Mouse (Mus musculus): Measurements from ENCODE around the gene Vgll4. TPM values are rescaled to one million over a fixed set of nuclear protein-coding genes. Genes with fewer than 3 reads are reported as not detected.

Gene Vgll4
- total RNA-seq, 2 experiments from 2014 or later, result 57.6 to 59.9 TPM

DNA sequence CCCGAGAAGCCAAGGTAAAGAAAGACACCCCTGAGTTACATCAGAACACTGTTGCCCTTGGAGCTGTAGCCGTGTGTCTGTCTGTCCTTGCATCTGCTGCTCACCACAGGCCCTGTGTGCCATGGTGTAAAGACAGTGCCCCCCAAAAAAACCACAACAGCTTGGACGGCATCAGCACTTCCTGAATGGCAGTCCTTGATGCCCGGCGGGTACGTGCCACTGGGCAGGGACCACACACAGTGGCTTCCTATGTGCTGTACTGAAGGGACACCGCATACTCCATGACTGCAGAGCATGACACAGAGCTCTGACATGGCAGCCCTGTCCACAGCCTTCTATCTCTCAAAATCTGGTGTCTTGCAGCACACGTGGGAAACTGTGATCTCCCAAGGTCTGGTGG is 120.0 kb downstream of the Vgll4 start:
- no peak for DNase-seq (ENCODE audit: low spot score in 2 of 2)

DNA sequence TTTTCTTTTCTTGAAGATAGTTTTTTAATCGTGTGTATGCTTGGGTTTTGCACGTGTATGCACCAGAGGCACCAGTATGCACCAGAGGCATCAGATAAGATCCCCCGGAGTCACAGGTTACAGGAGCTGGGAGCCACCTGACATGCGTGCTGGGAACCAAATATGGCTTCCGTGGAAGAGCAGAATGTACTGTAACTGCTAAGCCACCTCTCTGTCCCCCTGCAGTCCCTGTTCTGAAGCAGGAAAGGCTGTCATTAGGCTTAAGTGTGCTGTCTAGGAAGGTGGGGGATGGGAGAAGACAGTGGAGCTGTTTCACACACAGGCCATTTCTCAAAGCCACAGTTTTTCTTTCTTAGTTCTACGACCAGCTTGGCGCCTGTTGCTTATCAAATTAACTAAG is 121.0 kb downstream of the Vgll4 start:
- DNase-seq (ENCODE audit: low spot score in 2 of 2), result no peak

DNA sequence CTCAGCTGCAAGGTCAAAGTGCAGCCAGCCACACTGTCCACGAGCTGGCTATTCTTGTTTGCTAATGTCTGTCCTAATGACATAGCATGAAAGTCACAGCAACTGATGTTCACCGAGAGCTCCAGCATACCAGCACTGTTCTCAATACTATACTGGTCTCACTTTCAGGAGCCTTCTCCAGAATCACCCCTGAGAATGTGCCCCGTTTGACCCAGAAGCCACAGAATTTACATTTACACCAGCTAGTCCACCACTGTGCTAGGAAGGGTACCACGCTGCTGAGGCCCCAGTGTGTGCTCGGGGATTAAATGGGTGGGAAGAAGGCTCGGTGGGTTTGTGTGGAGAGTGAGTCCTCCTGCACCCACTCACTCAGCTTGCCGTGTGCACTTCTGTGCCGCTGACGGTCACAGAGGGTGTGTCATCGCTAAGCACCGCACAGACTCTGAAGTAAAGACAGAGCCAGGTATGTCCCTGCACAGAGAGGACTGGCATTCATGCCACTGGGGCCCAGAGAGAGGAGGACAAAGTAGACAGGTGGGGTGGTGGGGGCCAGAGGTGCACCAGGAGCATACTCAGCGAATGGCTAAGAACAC is 122.1 kb downstream of the Vgll4 start:
- DNase-seq (ENCODE audit: low spot score in 2 of 2), result no peak

DNA sequence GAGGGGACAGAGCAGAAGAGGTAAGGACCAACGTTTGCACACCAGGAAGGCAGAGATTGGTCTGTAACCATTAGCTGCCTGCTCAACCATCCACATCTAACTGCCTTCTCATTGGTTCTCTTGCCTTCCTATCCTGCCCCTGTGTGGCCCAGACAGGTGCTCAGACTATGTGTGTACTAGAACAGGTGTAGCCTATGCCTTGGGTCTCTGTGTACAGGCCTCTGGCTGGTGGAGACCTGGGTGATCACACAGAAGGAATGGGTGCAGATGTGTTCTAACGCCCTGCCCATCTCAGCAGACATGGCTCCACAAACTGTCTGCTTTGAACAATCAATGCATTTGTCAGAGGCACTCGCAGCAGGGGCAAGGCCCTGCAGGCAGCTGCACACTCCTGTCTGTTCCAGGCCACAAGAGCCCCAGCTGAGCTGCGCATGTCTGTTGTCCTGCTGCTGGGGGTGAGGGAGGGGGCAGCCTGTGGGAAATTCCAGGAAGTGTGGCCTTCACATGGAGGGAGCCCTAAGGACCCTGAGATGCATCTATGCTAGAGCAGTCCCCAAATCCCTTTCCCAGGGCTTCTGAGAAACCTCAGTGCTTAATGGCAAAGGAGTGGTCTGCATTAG is 123.5 kb downstream of the Vgll4 start:
- no peak for DNase-seq (ENCODE audit: low spot score in 2 of 2)

DNA sequence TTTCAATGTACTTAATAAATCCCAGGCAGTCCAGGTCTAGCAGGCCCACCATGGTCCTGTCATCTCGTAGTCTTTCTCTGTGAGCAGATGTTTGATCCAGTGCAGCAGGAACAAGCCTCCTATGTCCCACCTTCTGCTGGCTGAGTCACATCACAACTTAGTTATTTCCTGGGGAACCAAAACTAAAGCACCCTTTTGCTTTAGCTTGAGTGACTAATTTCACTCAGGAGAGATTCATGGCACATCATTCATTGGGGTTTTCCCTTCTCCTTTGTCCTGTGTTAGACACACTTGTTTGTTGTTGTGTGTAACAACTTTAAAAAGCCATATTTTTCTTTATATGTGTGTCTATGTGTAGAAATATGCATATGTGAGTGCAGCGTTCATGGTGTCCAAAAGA is 126.9 kb downstream of the Vgll4 start:
- DNase-seq (ENCODE audit: low spot score in 2 of 2), result no peak

DNA sequence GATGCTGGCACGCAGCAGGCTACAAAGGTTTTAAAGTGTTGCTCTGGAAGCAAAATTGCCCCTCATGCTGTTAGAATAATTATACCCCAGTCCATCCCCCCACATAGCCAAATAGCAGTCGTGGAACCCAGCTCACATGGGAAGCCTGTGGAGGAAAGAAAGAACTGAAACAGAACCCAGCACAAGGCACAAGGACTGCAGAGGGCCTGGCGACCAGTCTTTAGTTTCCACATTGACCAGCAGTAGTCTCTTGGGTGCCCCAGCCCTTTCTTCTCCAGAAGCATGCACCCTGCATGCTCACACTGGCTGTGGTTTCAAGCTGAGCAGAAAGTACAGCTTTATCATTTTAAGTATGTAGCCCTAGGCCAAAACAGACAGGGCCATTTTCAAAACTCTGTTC is 127.7 kb downstream of the Vgll4 start:
- no peak for DNase-seq (ENCODE audit: low spot score in 2 of 2)

DNA sequence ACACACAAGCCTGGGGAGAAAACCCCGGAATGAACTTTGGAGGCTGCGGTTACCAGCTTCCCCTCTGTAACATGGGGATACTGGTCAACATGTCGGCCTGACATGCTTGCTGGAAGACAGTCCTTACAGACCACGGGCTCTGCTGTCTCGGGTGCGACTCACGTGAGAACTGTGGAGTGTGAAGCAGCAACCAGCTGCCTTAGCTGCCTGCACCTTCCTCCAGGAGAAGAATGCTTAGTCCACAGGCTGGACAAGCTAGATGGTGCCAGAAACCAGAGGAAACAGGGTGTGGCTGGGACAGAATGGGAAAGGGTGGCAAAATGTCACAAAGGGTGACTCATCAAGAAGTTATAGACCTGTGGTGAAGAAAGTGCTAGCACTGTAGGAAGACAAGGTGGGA is 129.8 kb downstream of the Vgll4 start:
- DNase-seq (ENCODE audit: low spot score in 2 of 2), result no peak

DNA sequence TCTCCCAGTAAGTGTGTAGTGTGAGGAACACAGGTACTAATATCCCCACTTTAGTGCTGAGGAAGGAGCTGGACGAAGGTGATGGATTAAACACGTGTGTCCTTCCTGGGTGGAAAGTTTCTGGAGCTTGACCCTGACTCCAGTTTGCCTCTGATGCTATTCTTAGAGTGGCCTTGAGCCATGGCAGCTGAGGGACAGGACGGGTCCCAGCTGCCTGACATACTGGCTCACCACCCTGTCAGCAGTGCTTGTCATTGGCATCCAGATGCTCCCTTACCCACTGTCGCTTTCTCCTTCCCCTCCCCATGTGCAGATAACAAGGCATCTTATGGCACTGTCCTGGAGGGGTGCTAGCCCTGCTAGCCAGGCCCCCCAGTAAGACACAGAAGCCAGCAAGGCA is 130.9 kb downstream of the Vgll4 start:
- DNase-seq (ENCODE audit: low spot score in 2 of 2), result no peak

DNA sequence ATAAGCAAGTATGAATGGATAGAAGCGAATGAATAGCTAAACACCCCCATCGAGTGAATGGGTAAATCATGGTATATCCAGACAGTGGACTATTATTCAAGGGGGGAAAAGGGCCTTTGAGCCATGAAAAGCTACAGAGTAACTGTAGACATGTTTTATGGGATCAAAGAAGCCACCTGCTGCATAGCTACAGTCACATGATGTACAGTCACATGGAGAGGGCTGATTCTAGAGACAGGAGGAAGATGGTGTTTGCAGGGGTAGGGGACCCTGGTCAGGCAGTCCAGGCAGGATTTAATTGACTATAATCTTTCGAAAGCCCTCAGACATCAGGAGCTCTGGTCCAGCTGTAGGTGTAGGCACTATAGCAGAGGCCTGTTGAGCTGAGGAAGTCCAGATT is 133.4 kb downstream of the Vgll4 start:
- DNase-seq (ENCODE audit: low spot score in 2 of 2), result no peak

DNA sequence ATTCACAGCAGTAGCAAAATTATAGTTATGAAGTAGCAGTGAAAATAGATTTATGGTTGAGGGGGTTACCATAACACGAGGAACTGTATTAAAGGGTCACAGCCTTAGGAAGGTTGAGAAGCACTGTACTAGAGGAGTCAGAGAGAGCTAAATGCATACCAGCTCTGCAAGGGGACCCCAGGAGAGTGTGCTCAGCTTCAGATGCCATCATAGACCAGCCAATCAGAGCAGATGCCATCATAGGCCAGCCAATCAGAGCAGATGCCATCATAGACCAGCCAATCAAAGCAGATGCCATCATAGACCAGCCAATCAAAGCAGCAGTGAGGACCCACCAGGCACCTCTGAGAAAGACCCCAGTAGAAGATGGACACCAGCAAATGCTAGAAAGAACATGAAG is 134.0 kb downstream of the Vgll4 start:
- no peak for DNase-seq (ENCODE audit: low spot score in 2 of 2)

DNA sequence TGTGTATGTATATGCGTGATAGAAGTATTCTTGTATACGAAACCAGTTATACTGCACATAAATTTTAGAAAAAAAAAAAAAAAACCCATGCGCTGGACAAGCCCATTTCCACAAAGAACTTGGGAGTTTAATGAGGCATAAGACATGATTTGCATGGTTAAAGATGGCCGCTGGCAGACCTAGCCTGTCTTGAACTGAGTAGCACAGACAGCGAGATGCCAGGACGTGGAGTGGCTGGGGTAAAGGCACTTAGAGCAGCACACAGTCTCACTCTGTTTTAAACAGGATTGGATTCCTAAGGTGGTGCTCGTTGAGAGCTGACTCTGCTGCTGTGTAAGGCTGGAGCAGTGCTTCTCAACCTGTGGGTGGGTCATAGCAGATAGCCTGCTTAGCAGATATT is 134.4 kb downstream of the Vgll4 start:
- no peak for DNase-seq (ENCODE audit: low spot score in 2 of 2)

DNA sequence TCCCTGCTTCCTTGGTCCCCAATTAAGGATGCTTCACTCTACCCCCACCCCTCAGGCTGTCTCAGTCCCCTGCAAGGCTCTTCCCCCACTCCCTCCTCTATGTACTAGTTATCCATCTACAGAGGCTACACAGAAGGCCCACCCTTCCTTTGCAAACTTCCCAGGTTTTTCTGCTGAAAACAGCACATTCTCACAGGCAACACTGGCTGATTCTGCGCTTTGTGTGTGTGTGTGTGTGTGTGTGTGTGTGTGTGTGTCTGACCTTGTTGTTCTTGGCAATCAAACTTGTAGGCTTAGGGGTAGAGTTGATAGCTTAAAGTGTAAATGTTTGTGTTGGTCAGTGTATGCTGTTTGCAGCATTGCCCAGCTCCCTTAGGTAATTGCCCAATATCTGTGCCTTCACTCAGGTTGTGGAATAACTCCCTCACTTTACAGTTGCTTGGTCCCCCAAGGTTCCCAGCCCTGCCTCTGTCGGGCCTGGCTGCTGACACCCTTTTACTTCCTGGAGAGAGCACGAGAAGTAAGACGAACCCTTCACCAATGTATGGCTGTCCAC is 135.9 kb downstream of the Vgll4 start:
- no peak for DNase-seq (ENCODE audit: low spot score in 2 of 2)

DNA sequence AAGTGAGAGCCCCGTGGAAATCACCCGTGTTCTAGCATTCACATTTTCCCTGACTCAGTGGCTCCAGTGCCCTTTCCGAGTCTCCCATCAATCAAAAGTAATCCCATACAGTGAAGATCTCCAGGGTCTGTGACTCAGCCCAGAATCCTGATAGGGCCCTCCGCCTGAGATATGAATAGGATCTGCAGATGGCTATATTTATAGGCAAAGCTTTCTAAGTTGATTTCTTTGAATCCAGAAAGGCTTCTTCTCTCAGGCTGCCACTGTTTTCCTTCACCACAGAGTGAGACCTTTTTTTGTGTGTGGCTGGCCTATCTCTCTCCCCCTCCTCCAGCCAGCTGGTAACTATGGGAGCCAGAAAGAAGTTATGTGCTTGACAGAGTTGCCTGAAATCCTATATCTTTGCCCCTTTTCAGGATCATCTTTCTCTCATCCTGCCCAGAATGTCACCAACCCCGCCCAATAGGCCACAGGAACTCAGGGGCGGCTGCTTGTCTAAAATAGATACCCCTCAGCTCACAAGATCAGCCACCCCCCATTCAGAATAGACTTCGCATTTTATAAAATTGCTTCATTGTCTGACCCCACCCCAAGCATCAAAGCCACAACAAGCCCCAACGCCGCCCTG is 136.6 kb downstream of the Vgll4 start:
- DNase-seq (ENCODE audit: low spot score in 2 of 2), result no peak

DNA sequence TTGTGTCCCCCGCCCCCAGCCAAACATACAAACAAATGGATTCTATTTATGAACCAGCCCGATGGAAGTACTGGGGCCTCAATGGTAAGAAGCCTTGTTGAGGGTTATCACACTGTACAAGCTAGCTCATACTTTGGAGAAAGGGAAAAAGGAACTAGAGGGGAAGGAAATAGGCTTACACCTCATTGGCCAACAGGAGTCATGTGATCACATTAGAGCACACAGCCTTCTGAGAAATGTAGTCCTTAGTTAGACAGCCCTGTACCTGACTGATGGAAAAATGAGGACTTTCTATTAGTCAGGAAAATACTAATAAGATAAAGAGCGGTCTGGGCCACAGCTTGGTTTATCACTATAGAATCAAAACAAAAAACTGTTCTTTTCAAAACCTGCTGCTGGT is 138.0 kb downstream of the Vgll4 start:
- DNase-seq (ENCODE audit: low spot score in 2 of 2), result no peak

DNA sequence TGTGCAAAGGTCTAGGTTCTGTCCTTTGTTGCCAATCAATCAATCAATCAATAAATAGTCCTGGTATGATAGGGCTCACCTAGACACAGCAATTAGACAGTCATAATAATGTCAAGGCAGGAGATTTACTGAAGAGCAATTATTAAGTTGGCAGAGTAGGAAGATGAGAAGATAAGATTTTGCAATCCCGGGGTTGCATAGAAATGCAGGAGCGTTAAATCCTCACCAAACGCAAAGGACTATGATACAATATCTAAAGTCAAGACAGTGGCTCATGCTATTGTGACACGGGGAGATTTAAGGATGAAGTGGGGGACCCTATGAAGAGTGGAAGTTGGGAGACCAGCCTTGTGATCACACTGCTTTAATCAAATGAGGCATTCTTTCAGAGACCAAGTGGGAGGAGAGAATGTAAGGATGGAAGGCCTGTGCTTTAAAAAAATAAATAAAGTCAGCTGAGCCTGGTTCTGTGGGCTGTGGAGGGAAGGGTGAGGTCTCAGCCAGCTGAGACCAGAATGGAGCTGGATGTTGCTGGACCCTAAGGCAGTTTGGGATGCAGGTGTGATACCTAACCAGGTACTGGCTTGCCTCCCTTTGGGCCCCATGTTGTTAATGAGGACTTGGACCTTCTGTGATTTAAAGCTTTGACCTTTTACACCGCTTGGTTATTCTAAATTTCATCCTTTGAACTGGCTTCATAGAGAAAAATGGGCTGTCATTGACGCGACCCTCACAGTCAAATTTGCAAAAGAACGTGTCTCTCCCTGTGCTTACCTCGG is 139.9 kb downstream of the Vgll4 start:
- no peak for DNase-seq (ENCODE audit: low spot score in 2 of 2)

DNA sequence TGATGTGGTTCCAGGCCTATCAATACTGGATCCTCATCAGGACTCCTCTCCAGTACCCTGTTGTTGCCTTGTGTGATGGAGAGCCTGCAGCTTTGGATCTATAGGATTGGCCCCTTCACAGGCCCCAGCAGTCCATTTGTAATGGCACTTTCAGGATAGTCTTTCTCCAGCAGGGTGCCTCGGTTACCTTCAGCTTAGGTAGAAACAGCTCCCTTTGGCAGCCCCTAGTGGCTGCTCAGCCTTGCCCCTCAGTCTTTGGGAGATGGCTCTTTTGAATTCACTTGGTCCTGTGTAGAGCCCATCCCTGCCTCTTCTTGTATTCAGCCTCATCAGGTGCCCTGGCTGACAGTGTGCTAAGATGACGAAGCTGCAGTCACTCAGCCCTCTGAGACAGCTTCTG is 142.9 kb downstream of the Vgll4 start:
- DNase-seq (ENCODE audit: low spot score in 2 of 2), result no peak

DNA sequence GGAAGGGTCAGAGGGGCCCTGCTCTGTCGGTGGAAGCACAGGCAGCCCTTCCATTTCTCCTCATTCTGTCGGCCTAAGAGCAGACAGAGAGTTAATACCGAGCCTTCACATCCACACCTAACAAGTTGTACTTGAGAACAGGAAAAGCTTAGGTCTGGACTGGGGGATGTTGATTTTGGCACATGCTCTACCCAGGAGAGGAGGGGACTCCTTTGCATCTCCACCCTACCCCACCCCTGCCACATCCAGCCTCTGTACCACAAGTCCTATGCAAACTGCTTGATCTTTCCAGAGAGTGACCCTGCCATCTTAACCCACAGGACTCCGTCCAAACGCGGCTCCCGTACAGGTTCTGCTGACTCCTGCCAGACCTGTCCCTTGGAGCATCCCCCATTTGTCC is 148.1 kb downstream of the Vgll4 start:
- DNase-seq (ENCODE audit: low spot score in 2 of 2), result no peak

DNA sequence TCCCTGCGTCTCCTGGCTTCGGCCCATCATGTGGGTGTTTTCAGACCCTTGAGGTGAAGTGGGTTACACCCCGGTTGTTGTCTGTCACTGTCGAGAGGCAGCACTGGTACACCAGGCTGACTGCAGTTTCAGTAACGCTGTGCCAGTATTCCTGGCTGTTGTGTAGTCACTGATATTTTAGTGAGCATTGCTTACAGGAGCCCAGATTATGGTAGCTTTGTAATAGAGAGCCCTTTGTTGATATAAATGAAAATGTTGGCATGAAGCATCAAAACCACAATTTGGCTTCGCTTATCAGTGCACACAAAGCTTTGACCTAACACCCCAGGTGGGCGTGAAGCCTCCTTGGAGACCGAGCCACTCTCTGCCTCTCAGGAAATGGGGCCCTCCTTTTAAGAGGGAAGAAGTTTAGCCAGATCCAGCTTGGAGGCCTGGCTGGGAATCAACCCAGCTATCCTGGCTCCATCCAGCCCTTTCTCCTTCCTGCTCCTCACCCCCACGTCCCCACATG is 149.8 kb downstream of the Vgll4 start:
- no peak for DNase-seq (ENCODE audit: low spot score in 2 of 2)

DNA sequence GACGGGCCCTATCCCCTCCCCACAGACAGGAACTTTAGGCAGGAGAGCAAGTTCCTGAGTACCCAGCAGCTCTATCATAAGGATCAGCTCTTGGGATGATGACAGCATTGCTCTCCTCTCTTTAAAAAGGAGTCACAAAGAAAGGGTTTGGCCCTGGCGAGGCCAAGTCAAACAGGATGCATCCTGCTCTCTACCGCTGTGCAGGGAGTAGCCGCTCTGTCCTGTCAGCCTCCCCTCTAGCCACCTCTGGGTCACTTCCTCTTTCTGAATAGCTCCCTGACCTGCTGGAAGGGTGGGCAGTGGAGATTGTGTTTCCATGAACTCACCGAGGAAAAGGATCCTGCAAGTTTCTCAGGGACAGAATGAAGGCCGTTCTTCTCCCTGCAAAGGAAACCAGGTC is 151.3 kb downstream of the Vgll4 start:
- no peak for DNase-seq (ENCODE audit: low spot score in 2 of 2)

DNA sequence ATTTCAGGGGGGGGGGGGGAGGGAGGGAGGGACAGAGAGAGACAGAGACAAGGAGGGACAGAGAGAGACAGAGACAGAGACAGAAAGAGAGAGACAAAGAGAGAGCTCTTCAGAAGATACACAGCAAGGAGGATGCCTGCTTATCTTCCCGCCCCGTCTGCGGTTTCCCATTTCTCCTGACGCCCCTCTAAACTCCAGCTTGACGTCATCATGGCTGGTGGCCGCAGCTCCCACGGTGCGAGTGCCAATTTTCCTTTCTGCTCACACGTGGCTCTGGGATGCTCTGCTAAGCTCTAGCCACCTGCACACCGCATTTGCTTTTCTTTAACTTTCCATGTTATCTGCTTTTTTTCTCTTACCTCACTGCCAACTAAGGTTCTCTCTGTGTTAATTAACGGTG is 151.8 kb downstream of the Vgll4 start:
- DNase-seq (ENCODE audit: low spot score in 2 of 2), result no peak

DNA sequence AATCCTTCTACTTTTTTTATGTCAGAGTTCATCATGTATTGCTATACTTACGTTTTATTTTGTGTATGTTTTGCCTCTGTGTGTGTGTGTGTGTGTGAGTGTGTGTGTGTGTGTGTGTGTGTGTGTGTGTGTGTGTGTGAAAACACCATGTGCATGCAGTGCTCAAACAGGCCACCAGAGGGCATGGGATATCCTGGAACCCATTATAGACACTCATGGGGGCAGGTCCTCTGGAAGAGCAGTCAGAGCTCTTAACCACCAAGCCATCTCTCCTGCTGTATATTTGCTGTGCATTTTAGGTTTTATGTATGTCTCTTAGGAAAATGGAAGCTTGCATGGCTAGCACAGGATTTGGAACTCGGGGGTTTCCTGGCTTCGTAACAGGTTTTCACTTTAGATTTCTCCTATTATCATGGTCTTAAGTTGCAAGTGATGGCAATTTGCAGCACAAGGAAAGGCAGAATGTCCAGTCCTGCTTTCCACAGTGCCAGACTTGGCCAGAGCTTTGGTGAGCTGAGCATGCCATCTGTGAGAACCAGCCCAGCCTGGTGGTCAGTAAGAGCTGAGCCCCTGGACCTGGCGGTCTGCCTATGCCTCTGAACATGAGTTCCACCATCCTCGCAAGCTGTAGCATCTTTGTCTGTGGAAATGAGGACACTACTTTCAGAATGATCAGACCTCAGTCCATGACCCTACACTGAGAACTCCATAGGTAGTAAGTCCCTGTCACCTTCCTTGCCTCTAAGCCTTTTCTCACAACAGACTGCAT is 154.7 kb downstream of the Vgll4 start:
- DNase-seq (ENCODE audit: low spot score in 2 of 2), result no peak
